Mouse (Mus musculus) embryo, embryonic 10.5 days (tissue): ENCODE measurements around the gene Il17c.

Source experiments
- DNase-seq: peaks from one replicate; pipeline ENCODE4 v3.0.0-alpha.2; 2015; ENCODE audit warnings: low spot score

Gene Il17c

DNA sequence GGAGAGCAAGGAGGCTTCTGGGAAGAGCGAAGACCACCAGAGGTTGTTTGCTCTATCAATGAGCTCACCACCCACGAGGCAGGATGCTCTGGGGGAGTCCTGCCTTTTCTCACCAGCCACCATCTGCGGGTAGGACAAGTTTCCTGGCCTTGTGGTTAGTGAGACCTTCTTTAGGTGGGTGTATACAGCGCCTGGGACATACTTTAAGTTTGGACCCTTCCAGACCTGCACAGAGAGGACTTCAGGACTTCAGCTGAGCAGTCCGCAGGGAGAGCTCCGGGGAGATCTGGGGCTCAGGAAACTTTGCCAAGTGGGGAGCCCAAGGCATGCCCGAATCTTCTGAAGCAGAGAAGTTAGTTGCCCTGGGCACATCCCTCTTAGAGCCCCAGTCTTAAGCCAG lies 38.2 kb downstream of the Il17c start:
- DNase-seq: no peak

DNA sequence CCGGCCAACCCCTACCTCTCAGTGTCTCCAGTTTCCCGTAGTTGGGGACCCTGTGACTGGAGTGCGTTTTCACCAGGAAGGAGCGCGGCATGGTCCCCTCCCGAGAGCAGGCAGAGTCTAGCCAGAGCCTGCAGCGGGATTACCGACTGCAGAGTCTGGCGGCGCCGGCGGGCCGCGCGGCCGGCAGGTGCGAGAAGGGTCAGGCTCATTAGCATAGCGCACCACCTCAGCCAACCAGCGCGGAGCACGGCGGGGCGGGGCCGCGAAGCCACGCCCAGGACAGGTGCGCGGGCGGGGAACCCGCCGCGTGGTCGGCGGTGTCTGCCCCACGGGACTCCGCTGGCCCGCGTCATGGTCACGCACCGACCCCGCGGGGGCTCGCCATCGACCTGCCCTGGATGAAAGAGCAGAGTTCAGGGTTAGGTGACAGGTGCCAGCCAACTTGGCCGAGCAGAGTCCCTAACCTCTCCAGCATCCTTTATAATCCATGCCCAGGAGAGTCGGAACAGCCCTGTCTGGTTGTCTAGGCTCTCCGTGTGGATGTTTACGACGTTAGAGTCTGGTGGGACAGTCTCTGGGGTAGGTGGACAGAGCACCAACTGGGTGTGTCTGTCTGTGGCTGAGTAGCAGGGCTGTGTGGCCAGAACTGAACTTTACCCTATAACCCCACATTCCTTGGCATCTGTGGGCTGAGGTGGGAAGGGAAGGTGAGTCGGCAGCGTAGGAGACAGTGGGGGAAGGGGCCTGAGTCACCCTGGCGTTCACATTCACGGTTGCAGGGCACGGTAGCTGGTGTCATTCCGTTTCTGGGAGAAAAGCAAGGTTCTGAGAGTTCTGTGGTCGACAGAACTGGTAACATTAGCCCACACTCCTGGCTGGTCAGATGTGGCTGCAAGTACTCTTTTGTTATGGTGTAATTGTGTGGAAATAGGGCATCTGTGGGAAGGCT lies 39.0 kb downstream of the Il17c start, which contains the start of gene Snai3:
Snai3 (minus strand) TSS at position 210 of the 949 bp plus-strand sequence.
- peak; percentile 32 for DNase-seq

DNA sequence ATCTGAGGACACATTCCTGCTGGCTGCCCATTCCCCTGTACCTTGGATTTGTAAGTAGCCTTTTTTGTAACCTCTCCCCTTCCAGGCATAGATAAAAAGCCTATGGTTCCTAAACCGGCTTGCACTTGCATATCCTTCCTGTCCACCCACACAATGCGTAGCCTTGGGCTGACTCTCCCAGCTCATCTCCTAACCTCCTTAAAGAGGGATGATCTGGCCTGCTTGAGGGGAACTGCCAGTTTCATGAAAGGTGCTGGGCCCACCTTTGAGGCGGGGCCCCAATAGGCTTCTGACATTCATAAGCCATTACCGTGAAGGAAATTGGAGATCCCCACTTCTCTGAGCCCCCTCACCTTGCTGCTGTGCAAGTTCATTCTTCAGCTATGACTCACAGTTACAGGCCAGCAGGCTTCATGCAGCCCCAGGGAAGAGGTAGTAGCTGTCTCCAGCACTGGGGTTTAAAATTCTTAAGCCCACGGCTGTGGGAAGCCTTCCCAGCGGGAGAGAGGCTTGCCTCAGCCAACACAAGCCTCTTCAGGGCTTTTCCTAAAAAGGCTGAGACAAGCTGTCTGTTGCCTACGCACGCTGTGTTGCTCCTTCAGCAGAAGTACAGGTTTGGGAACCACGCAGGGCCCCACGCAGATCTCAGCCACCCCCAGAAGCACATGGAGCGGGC lies 39.8 kb downstream of the Il17c start:
- no peak for DNase-seq

DNA sequence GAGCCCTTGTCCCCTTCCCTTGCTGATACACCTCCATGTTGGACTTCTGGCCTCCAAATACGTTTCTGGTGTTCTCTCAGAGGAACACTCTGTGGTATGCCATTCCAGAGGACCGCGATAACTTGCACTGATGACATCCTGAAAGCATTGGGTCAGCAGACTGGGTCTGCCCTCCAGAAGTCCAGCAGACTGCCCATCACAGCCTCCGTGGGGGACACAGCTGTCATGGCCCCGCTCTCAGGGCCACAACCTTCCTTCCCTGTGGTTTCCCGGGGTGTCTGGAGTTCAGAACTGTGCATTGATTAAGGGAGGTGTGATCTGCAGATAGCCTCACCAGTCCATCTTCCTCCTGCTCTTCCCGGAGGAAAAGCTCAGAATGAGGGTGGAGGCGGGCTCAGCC lies 40.7 kb downstream of the Il17c start:
- no peak for DNase-seq

DNA sequence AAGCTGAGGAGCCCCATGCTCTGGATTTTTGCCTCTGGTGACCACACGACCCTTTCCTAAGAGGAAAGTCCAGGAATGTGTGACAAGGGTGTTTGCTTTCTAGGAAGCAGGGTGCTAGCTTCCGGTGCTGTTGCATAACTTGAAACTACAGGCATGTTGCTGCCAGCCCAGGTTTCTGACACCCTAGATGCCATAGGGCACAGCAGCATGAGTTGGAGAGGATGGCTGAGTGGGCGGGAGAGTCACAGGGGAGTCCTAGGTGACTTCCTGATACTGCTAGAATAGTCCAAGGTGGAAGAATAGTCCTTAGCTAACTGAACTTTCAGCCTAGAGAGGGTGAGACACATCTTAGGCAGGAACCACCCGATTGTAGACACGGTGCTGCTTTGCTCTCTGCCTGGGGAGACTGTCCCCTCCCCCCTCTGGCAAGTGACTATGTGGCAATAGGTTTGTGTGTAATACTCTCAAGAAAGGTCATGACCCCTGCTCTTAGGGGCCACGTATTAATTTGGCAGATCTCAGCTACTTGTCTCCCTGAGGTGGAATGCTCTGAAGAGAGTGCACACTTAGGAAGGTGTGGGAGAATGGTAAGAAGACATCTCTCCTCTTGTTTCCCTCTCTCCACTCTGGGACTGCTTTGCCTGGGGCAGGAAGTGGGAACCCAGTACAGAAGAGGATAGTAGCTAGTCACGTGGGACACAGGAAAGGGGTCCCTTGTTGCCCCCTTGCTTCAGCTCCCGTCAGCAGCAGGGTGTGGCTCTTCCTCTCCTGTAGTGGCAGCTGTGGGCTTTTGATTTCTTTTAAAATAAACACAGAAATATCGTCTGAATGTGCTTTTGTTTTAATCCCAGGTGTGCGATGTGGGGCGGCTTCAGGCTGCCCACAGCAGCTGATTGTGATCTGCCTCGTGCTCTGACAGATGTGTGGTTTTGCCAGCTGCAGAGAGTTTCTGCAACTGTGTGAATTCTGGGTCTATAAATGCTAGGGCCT lies 42.1 kb downstream of the Il17c start:
- DNase-seq: no peak

DNA sequence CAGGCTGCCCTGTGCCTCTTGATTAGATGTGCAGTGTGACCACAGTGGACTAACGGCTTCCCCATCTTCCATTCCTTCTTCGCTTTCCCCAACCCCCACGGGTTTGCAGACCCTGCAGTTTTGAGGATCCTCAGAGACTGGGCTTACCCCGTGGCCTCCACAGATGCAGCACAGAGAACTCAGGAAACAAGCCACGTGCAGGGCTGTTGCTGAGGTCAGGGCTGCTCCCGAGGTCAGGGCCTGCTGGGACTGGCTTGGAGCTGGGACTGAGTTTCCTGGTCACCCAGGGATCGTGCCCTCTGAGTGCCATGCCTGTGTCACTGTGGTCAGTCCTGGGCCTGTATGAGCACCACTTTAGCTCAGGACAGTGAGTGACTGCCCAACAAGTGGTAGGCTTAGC lies 43.2 kb downstream of the Il17c start:
- no peak for DNase-seq

DNA sequence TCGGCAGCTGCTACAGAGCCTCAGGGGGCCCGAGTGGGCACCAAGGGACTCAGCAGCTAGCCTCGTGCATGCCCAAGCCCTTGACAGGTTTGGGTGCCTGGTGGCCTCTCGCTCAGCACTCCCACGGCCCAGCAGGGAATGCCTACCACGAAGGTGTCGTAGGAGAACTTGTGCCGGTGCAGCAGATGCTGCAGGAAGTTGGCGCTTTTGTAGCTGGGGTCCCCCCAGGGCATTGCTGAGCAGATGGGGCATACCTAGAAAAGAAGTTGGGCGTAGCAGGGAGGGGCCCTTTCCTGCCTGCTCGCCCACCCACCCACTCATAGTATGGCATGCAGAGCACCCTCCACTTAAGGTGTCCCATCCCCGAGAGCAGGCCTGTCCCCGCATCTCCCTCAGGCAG lies 46.0 kb downstream of the Il17c start:
- DNase-seq: no peak

DNA sequence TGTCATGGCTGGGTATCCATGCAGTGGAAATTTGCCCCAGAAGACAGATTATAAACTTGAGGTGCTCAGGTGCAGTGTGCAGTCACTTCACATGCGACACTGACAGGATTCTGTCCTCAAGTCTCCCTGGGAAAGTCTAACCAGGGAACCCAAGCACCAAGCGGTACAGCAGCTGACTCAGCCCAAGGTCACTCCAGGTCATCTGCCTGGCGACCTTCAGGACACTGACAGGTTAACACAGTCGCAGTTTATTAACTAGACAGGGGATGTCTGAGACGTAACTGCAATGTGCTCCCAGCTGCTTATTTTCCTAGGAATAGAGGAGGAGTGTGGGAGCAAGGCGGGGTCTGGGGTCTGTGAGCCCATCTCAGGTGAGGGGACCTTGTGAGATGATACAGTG lies 47.6 kb downstream of the Il17c start:
- DNase-seq: no peak

DNA sequence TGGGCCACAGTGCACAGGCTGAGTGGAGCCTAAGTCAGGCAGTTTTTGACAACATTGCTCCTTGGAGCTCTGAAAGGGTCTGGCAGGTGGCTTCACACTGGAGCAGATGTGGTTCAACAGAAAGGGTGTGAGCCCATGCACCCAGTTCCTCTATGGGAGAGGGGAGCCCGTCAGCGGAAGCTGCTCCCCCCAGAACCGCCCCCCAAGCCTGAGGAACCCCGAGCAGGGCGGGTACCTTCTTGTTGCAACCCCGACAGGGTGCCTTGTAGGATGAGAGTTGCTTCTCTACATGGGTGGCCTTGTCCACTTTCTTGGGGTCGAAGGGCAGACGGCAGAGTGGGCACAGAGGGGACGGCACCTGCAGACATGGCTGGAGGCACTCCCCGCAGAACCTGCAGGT lies 48.1 kb downstream of the Il17c start:
- no peak for DNase-seq

DNA sequence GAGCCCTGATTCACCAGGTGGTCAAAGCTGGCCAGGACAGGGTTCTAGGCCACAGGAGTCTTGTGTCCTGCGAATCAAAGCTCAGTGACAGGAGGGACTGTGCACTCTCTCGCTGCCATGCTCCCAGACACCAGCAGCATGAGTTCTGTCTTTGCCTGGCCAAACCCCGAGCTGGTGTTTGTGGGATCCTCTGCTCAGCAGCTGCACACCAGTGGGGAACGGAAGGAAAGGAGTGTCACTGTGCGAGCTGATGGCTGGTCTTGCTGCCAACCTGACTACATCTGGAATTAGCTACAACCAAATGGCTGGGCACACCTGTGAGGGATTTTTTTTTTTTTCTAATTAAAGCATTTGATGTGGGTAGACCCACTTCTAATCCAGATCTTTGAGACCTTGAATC lies 48.9 kb downstream of the Il17c start:
- no peak for DNase-seq
